ENCODE assay signal across 9 mouse cellular contexts in genomic region chr13:15762291-15762690, GRCm38 (mm10).
"Had no signal": no experiment of that assay in that cellular context is flagged by ENCODE, and none has a peak within 500 bp of the region (broad histone marks: within the 10 kb centered on the region; RNA-seq: fewer than 3 reads in every experiment).

No protein-coding gene starts in this region.

- H3K27ac ChIP-seq: limb, embryonic 12.5 days; liver, embryonic 14.5 days; midbrain, embryonic 10.5 days; neural tube, embryonic 12.5 days; stomach, embryonic 15.5 days had no signal

- H3K9ac ChIP-seq: limb, embryonic 12.5 days; liver, embryonic 14.5 days; neural tube, embryonic 12.5 days; stomach, embryonic 15.5 days had no signal

- H3K4me3 ChIP-seq: limb, embryonic 12.5 days; midbrain, embryonic 10.5 days; myocyte; neural tube, embryonic 12.5 days; stomach, embryonic 15.5 days had no signal

- H3K36me3 ChIP-seq: limb, embryonic 12.5 days; midbrain, embryonic 10.5 days; neural tube, embryonic 12.5 days; stomach, embryonic 15.5 days had no signal

- H3K4me2 ChIP-seq: limb, embryonic 12.5 days; neural tube, embryonic 12.5 days; stomach, embryonic 15.5 days had no signal

- DNase-seq: layer of hippocampus, adult 9-11 months; lung, adult 18-20 months had no signal

- ATAC-seq: lung, postnatal 0 days had no signal

- H3K4me1 ChIP-seq: stomach, embryonic 15.5 days had no signal

- H3K9me3 ChIP-seq: limb, embryonic 12.5 days; midbrain, embryonic 10.5 days; neural tube, embryonic 12.5 days; stomach, embryonic 15.5 days had no signal

- H3K27me3 ChIP-seq: limb, embryonic 12.5 days; stomach, embryonic 15.5 days had no signal
